Mouse (Mus musculus) MEL (cell line): ENCODE measurements around the gene Tmem216. TPM values are rescaled to one million over a fixed set of nuclear protein-coding genes. Genes with fewer than 3 reads are reported as not detected.

Experiments
- DNase-seq: peaks from one replicate; pipeline ENCODE4 v3.0.0; 2011; ENCODE audit warnings: low read depth, low spot score
- H3K27ac ChIP-seq: 2 replicates; pipeline ENCODE4 v1.5.1; 2012; ENCODE audit warnings: low read depth, mild to moderate bottlenecking, control low read depth, low read length, moderate library complexity; ENCODE audit not compliant: control insufficient read depth
- H3K27me3 ChIP-seq, 2 experiments: fragments of 150-350 bp in 1 of 2; sonication (generic) in 1 of 2; 2 replicates each; pipeline ENCODE4 v1.6.1; 2012; ENCODE audit warnings: low read length in 2 of 2, mild to moderate bottlenecking in 2 of 2, improper control_type of control experiment in 1 of 2, moderate library complexity in 1 of 2; ENCODE audit not compliant: insufficient read depth in 2 of 2, control insufficient read depth in 1 of 2
- H3K36me3 ChIP-seq, 2 experiments: 2 replicates each; pipeline ENCODE4 v1.6.1; 2012 to 2014; ENCODE audit warnings: low read length in 2 of 2, improper control_type of control experiment in 1 of 2, inconsistent platforms in 1 of 2, mild to moderate bottlenecking in 1 of 2; ENCODE audit not compliant: insufficient read depth in 2 of 2, control insufficient read depth in 1 of 2
- H3K4me1 ChIP-seq, 2 experiments: fragments of 150-350 bp in 1 of 2; sonication (generic) in 1 of 2; 2 replicates each; pipeline ENCODE4 v1.6.1; 2012; ENCODE audit warnings: low read length in 2 of 2, improper control_type of control experiment in 1 of 2, mild to moderate bottlenecking in 1 of 2; ENCODE audit not compliant: insufficient read depth in 2 of 2, control insufficient read depth in 1 of 2
- H3K4me3 ChIP-seq, 2 experiments: fragments of 150-350 bp in 1 of 2; sonication (generic) in 1 of 2; 2 replicates each; pipeline ENCODE4 v1.5.1; 2012; ENCODE audit warnings: low read depth in 2 of 2, low read length in 2 of 2, mild to moderate bottlenecking in 2 of 2, moderate library complexity in 2 of 2, control low read depth in 1 of 2, improper control_type of control experiment in 1 of 2; ENCODE audit not compliant: control insufficient read depth in 1 of 2, insufficient read depth in 1 of 2
- H3K79me2 ChIP-seq: 2 replicates; pipeline ENCODE4 v1.6.1; 2012; ENCODE audit warnings: mild to moderate bottlenecking, low read length, moderate library complexity; ENCODE audit not compliant: control insufficient read depth, poor library complexity, insufficient read depth
- H3K9ac ChIP-seq: 2 replicates; pipeline ENCODE4 v1.6.1; 2012; ENCODE audit warnings: low read depth, mild to moderate bottlenecking, control low read depth, low read length, moderate library complexity; ENCODE audit not compliant: control insufficient read depth, poor library complexity, severe bottlenecking
- H3K9me3 ChIP-seq: fragments of 150-350 bp; sonication (generic); replicated peaks from 2 replicates; pipeline ENCODE4 v1.6.1; 2012; ENCODE audit warnings: mild to moderate bottlenecking, low read length, improper control_type of control experiment, moderate library complexity; ENCODE audit not compliant: insufficient read depth
- BHLHE40 ChIP-seq: IDR thresholded peaks from 2 replicates; pipeline ENCODE4 v1.6.1; 2012; ENCODE audit warnings: low read depth, mild to moderate bottlenecking, inconsistent platforms, low read length, improper control_type of control experiment, borderline replicate concordance
- CHD1 ChIP-seq: IDR thresholded peaks from 2 replicates; pipeline ENCODE4 v1.6.1; 2012; ENCODE audit warnings: low read depth, mild to moderate bottlenecking, inconsistent platforms, low read length, improper control_type of control experiment
- CTCF ChIP-seq, 3 experiments: IDR thresholded peaks in 2 of 3; conservative IDR thresholded peaks in 1 of 3; 2 replicates each; pipeline ENCODE4 v1.5.1; 2011 to 2012; ENCODE audit warnings: low read length in 3 of 3, low read depth in 2 of 3, mild to moderate bottlenecking in 2 of 3, improper control_type of control experiment in 1 of 3, inconsistent platforms in 1 of 3, mixed read lengths in 1 of 3, moderate library complexity in 1 of 3; ENCODE audit not compliant: control insufficient read depth in 1 of 3, insufficient read depth in 1 of 3, poor library complexity in 1 of 3, severe bottlenecking in 1 of 3
- E2F4 ChIP-seq: IDR thresholded peaks from 2 replicates; pipeline ENCODE4 v1.6.1; 2011; ENCODE audit warnings: low read depth, low read length, improper control_type of control experiment, borderline replicate concordance
- ELF1 ChIP-seq: IDR thresholded peaks from 2 replicates; pipeline ENCODE4 v1.6.1; 2014; ENCODE audit warnings: low read depth, mild to moderate bottlenecking, inconsistent platforms, low read length, improper control_type of control experiment, moderate library complexity
- EP300 ChIP-seq, 2 experiments: IDR thresholded peaks; 2 replicates each; pipeline ENCODE4 v1.6.1; 2011; ENCODE audit warnings: improper control_type of control experiment in 2 of 2, low read length in 2 of 2, low read depth in 1 of 2, mild to moderate bottlenecking in 1 of 2
- ETS1 ChIP-seq: IDR thresholded peaks from 2 replicates; pipeline ENCODE4 v1.6.1; 2012; ENCODE audit warnings: low read depth, mild to moderate bottlenecking, inconsistent platforms, low read length, improper control_type of control experiment, moderate library complexity
- GABPA ChIP-seq: IDR thresholded peaks from 2 replicates; pipeline ENCODE4 v1.6.1; 2012; ENCODE audit warnings: low read depth, mild to moderate bottlenecking, inconsistent platforms, low read length, improper control_type of control experiment, moderate library complexity
- GATA1 ChIP-seq: IDR thresholded peaks from 2 replicates; pipeline ENCODE4 v1.6.1; 2011; ENCODE audit warnings: low read depth, low read length, improper control_type of control experiment
- HCFC1 ChIP-seq: IDR thresholded peaks from 2 replicates; pipeline ENCODE4 v1.6.1; 2012; ENCODE audit warnings: low read depth, mild to moderate bottlenecking, inconsistent platforms, low read length, improper control_type of control experiment, moderate library complexity
- JUND ChIP-seq: IDR thresholded peaks from 2 replicates; pipeline ENCODE4 v1.6.1; 2011; ENCODE audit warnings: low read depth, mild to moderate bottlenecking, improper control_type of control experiment, low read length
- MAFK ChIP-seq: IDR thresholded peaks from 2 replicates; pipeline ENCODE4 v1.6.1; 2011; ENCODE audit warnings: low read depth, mild to moderate bottlenecking, low read length, improper control_type of control experiment, borderline replicate concordance
- MAX ChIP-seq: IDR thresholded peaks from 2 replicates; pipeline ENCODE4 v1.6.1; 2011; ENCODE audit warnings: low read length, improper control_type of control experiment
- MAZ ChIP-seq: IDR thresholded peaks from 2 replicates; pipeline ENCODE4 v1.6.1; 2012; ENCODE audit warnings: low read depth, mild to moderate bottlenecking, inconsistent platforms, low read length, improper control_type of control experiment
- MEF2A ChIP-seq: IDR thresholded peaks from 2 replicates; pipeline ENCODE4 v1.6.1; 2014; ENCODE audit warnings: low read depth, mild to moderate bottlenecking, inconsistent platforms, low read length, improper control_type of control experiment; ENCODE audit not compliant: poor library complexity, insufficient replicate concordance, severe bottlenecking; ENCODE audit errors: extremely low read depth
- MXI1 ChIP-seq: IDR thresholded peaks from 2 replicates; pipeline ENCODE4 v1.6.1; 2011; ENCODE audit warnings: mild to moderate bottlenecking, low read depth, low read length, improper control_type of control experiment
- MYB ChIP-seq: IDR thresholded peaks from 2 replicates; pipeline ENCODE4 v1.6.1; 2011; ENCODE audit warnings: mild to moderate bottlenecking, low read depth, low read length, improper control_type of control experiment
- MYC ChIP-seq: IDR thresholded peaks from 2 replicates; pipeline ENCODE4 v1.6.1; 2011; ENCODE audit warnings: low read depth, mild to moderate bottlenecking, low read length, improper control_type of control experiment, moderate library complexity
- NELFE ChIP-seq: IDR thresholded peaks from 2 replicates; pipeline ENCODE4 v1.6.1; 2011; ENCODE audit warnings: low read depth, low read length, improper control_type of control experiment
- NRF1 ChIP-seq: IDR thresholded peaks from 2 replicates; pipeline ENCODE4 v1.6.1; 2014; ENCODE audit warnings: low read depth, mild to moderate bottlenecking, inconsistent platforms, low read length, improper control_type of control experiment, moderate library complexity; ENCODE audit not compliant: poor library complexity, insufficient read depth, severe bottlenecking
- POLR2AphosphoS2 ChIP-seq: IDR thresholded peaks from 2 replicates; pipeline ENCODE4 v1.6.1; 2011; ENCODE audit warnings: low read length, improper control_type of control experiment
- RAD21 ChIP-seq: IDR thresholded peaks from 2 replicates; pipeline ENCODE4 v1.6.1; 2011; ENCODE audit warnings: mild to moderate bottlenecking, low read depth, low read length, improper control_type of control experiment
- RCOR1 ChIP-seq: IDR thresholded peaks from 2 replicates; pipeline ENCODE4 v1.6.1; 2012; ENCODE audit warnings: low read depth, mild to moderate bottlenecking, inconsistent platforms, low read length, improper control_type of control experiment
- TAL1 ChIP-seq: IDR thresholded peaks from 2 replicates; pipeline ENCODE4 v1.6.1; 2012; ENCODE audit warnings: mild to moderate bottlenecking, inconsistent platforms, low read length, moderate library complexity, mixed read lengths
- TBP ChIP-seq: IDR thresholded peaks from 2 replicates; pipeline ENCODE4 v1.8.0; 2011; ENCODE audit warnings: low read depth, low read length, improper control_type of control experiment
- TCF12 ChIP-seq: IDR thresholded peaks from 2 replicates; pipeline ENCODE4 v1.6.1; 2014; ENCODE audit warnings: low read depth, mild to moderate bottlenecking, inconsistent platforms, low read length, improper control_type of control experiment, moderate library complexity
- USF2 ChIP-seq, 2 experiments: IDR thresholded peaks; 2 replicates each; pipeline ENCODE4 v1.6.1; 2011 to 2012; ENCODE audit warnings: improper control_type of control experiment in 2 of 2, low read length in 2 of 2, borderline replicate concordance in 1 of 2, inconsistent platforms in 1 of 2, low read depth in 1 of 2, mild to moderate bottlenecking in 1 of 2; ENCODE audit not compliant: insufficient read depth in 1 of 2
- ZC3H11A ChIP-seq: IDR thresholded peaks from 2 replicates; pipeline ENCODE4 v1.6.1; 2012; ENCODE audit warnings: low read depth, mild to moderate bottlenecking, inconsistent platforms, low read length, improper control_type of control experiment
- ZNF384 ChIP-seq: IDR thresholded peaks from 2 replicates; pipeline ENCODE4 v1.6.1; 2012; ENCODE audit warnings: low read depth, mild to moderate bottlenecking, inconsistent platforms, low read length, improper control_type of control experiment
- polyA plus RNA-seq, 2 experiments: library from polyadenylated mRNA; stranded (reverse) in 1 of 2; unstranded in 1 of 2; fragments of >175 nt in 1 of 2; fragments of >200 nt in 1 of 2; gene quantifications; 2 replicates each; pipeline versions ENCODE4 v1.2.1 to v1.2.4; 2012; ENCODE audit warnings: low replicate concordance in 2 of 2, low read depth in 1 of 2; ENCODE audit not compliant: insufficient read length in 2 of 2, insufficient read depth in 1 of 2, missing spikeins in 1 of 2
- total RNA-seq: library from RNA; depleted of rRNA; stranded (reverse); fragments of 300-350 nt; gene quantifications from 2 replicates; pipeline ENCODE4 v1.2.3, GENCODE M21; 2012

Gene Tmem216
- total and polyA plus RNA-seq, 3 experiments: 48.0 to 48.1 TPM; not detected in 1

DNA sequence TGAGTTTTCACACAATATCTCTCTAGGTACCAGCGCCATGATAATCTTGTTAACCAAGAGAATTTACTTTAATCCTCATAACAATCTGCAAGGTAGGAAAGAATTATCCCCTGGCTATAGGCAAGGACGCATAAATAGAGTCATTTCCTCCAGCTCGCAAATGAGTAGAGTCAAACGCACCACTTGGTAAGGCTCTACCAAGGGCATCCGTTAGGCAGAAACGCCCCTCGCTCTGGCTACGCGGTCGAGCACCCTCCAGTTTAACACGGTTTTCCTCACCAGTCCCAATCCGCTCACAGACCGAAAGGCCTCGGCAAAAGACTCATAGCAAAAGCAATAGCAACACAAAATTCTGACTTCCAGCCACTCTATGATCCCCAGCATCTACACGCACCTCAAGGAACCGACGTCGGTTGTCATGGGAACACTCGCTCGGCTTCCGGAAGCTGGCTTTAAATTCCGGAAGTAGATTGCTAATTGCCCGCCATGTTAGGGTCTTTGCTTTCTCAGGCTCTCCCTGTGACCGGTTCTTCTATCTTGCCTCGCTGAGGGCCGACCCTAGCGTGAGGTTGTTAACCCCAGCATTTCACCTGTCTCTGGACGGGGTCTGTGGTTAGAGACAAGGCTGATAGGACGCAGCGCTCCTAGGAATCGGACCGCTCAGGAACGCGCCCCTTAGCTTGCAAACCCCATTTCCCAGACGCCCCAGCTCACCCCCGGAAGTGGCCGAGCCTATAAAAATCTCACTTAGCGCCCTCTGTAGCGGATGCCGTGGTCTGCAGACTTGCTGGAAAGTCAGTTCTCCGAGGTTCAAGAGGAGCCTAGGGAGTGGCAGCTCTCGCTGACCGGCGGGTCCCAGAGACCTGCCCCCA lies 20.9 kb upstream of the Tmem216 start, which contains the start of the genes Cyb561a3 and Tmem138 (continued):
- TF ChIP-seq CHD1 (no peak), USF2 (IDR thresholded peaks at IDR 0.05; ENCODE audit: borderline replicate concordance in 1 of 2, insufficient read depth in 1 of 2, low read depth in 1 of 2, low read length in 2 of 2) (no peak), ETS1 (0 out of 2 replicates have a peak, but pooled peaks have one; percentile 26), NELFE (peak; percentile 57; the same call in 1 of the 2 replicates), TBP (peak; percentile 96), MYC (0 out of 2 replicates have a peak, but pooled peaks have one; percentile 75), TAL1 (no peak), ZNF384 (no peak), MAX (0 out of 2 replicates have a peak, but pooled peaks have one; percentile 9), EP300 (IDR thresholded peaks at IDR 0.05; ENCODE audit: low read depth in 1 of 2, low read length in 2 of 2) (no peak), E2F4 (peak; percentile 88), BHLHE40 (no peak), MEF2A (no peak), RCOR1 (no peak), POLR2AphosphoS2 (peak; percentile 65; the same call in 1 of the 2 replicates), HCFC1 (peak; percentile 89), ELF1 (peak; percentile 91), MAZ (peak; percentile 90; the same call in 1 of the 2 replicates)

GRCm38 (mm10) chr19:10569627-10570026 lies 13.6 kb upstream of the Tmem216 start:
- Histone ChIP-seq H3K79me2 (no peaks in the 10 kb centered on the region), H3K9me3 (no peaks in the 10 kb centered on the region), H3K4me1 (peaks cover 0 to 4% of the 10 kb centered on the region in 2 experiments; a peak in 2 of 4 replicates), H3K27ac (no peak overlapping the region), H3K4me3 (no peak overlapping the region), H3K9ac (no peak overlapping the region), H3K27me3 (no peaks in the 10 kb centered on the region), H3K36me3 (peaks cover 0 to 3% of the 10 kb centered on the region in 2 experiments; a peak in 1 of 4 replicates)
- DNase-seq: no peak
- TF ChIP-seq GABPA (no peak), ZC3H11A (no peak), RAD21 (no peak), JUND (no peak), RCOR1 (no peak), MEF2A (no peak), USF2 (IDR thresholded peaks at IDR 0.05; ENCODE audit: borderline replicate concordance in 1 of 2, insufficient read depth in 1 of 2, low read depth in 1 of 2, low read length in 2 of 2) (no peak), NELFE (no peak), POLR2AphosphoS2 (no peak), NRF1 (no peak), MYB (no peak), ETS1 (no peak), MXI1 (no peak), TCF12 (no peak), CTCF (IDR thresholded peaks at IDR 0.05 in 2 of 3, conservative IDR thresholded peaks at IDR 0.05 in 1 of 3; ENCODE audit: control insufficient read depth in 1 of 3, insufficient read depth in 1 of 3, low read depth in 2 of 3, low read length in 3 of 3, poor library complexity in 1 of 3, severe bottlenecking in 1 of 3) (no peak), MAX (no peak), MAFK (no peak), GATA1 (no peak), CHD1 (no peak), TAL1 (no peak)
